Mouse (Mus musculus) mammary gland, adult 2 months (tissue): Measurements from ENCODE around the gene Il17re. TPM values are rescaled to one million over a fixed set of nuclear protein-coding genes. Genes with fewer than 3 reads are reported as not detected.

Experiments used
- polyA plus RNA-seq: library from polyadenylated mRNA; depleted of rRNA; stranded (reverse); fragments of >200 nt; gene quantifications from 2 replicates; pipeline ENCODE4 v1.2.3, GENCODE M21; 2012; ENCODE audit warnings: low replicate concordance; rRNA removed

Il17re gene
- 25.9 and 44.8 TPM in 2 replicates for polyA plus RNA-seq

DNA sequence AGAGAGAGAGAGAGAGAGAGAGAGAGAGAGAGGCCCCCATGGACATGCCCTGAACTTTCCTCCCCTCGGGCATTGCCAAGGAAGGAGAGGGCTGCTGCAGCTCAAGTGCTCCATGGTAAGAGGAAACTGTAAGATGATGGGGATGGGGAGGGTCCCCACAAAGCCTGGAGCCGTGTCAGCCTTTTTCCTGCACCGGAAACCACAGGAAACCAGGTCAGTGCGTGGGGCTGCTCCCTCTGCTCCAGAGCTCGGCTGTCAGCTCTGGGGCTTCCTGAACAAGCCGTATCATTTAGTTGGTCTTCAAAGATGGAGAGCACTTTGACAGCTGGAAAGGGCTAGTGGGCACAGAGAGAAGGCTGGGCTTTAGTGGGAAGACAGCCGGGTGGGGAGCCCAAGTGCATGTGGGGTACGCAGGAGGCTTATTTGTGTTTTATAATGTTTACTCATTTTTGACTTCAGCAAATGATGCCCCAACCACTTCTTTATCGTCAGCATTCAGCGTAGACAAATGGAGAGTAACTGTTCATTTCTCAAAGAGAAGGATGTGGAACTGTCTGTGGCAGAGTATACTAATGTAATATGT is at the start of gene Il17re:
Gene Il17re (plus strand): TSS at position 533 of the 583 bp plus-strand sequence.

GRCm38 (mm10) chr6:113419199-113419587 is 39.1 kb upstream of the Il17re start, which contains the start of gene Rpusd3:
Rpusd3 (minus strand) TSS chr6:113419340.

DNA sequence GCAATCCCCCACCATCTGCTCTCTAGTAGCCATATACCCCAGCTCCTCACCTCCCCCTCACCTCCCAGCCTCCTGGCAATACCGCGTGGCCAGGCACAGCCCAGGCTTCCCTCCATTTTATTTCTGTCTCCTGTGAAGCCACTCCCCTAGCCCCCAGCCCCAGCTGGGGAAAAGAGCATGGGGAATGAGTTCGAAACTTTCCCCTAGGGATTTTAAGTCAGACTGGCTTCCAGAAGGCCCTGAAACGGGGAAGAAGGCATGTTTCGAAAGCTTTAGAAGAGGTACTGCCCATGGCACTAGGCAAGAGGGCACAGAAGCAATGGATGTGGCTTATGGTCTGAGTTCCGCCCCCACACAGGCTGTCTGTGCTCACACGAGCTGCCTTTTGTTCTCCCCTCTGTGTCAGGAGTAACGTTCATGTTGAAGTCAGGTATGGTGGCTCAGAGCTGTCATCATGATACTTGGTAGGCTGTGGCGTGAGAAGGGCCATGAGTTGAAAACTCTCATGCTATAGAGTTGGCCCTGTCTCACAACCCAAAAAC is 22.5 kb upstream of the Il17re start, which contains the start of gene Cidec:
Gene Cidec (minus strand): TSS at position 97 of the 542 bp plus-strand sequence.

DNA sequence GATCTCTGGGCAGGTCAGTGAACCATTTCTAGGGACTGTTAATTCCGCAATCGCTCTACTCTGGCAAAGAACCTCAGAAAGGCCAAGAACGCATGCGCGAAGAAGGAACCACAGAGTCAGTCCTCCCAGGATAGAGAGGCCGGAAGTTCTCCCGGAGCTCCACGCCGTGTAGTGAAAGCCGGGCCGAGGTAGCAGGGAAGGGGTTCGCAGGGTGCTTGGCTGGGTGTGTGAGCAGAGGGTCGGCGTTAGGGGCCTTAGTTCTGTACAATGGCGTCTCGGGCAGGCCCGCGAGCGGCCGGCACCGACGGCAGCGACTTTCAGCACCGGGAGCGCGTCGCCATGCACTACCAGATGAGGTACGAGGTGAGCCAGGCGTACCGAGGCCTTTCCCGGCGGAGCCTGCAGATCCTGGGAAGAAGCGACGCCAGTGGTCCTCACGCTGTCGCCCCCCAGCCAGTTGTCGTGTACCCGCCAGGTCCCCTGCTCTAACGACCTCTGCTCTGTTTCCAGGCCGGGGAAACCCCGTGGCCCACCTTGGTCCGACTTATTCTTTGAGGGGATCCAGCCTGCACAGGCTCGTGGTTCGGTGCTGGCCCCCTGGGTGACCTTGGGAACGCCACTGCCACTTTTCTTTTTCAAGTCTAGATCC is 15.7 kb upstream of the Il17re start, which contains the start of gene Jagn1:
Gene Jagn1 (plus strand): TSS at position 128 of the 649 bp plus-strand sequence.

DNA sequence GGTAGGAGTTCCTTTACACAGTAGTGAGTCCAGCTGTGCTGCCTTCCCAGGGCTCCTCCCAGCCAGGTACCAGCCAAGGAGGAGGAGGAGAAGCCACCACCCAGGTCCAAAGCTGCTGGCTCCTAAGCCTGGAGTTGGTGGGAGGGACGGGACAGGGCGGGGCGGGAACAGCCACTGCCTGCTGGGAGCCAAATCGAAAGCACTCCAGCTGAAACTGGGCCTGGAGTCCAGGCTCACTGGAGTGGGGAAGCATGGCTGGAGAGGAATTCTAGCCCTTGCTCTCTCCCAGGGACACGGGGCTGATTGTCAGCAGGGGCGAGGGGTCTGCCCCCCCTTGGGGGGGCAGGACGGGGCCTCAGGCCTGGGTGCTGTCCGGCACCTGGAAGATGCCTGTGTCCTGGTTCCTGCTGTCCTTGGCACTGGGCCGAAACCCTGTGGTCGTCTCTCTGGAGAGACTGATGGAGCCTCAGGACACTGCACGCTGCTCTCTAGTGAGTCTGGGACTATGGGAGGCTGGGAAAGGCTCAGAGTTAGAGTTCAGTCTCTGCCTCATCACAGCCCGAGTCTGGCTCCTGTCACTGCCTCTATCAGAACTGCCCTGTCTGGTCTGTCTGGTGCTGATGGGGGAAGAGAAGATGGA is 13.1 kb downstream of the Il17re start, which contains the start of gene Il17rc:
Gene Il17rc (plus strand): TSS at position 131 of the 640 bp plus-strand sequence.

GRCm38 (mm10) chr6:113483100-113483615 is 24.9 kb downstream of the Il17re start, which contains the start of gene Creld1:
Creld1 (plus strand) TSS chr6:113483297.

GRCm38 (mm10) chr6:113501388-113502084 is 43.3 kb downstream of the Il17re start, which contains the start of gene Prrt3:
Prrt3 (minus strand) TSS chr6:113501931.

Other genes with a start within 250 kb of the Il17re start
- 42.5 and 61.5 TPM in 2 replicates for gene Mtmr14, start 220.6 kb upstream of the Il17re start, polyA plus RNA-seq
- gene Cpne9, start 176.2 kb upstream of the Il17re start, polyA plus RNA-seq: 0.19 and 0.29 TPM in 2 replicates
- 21.5 and 25.7 TPM in 2 replicates for gene Brpf1, start 151.3 kb upstream of the Il17re start, polyA plus RNA-seq
- 20.4 and 23.9 TPM in 2 replicates for gene Ogg1, start 131.5 kb upstream of the Il17re start, polyA plus RNA-seq
- gene Camk1, start 114.5 kb upstream of the Il17re start, polyA plus RNA-seq: 50.4 and 63.0 TPM in 2 replicates
- 18.9 and 22.2 TPM in 2 replicates for gene Tada3, start 80.6 kb upstream of the Il17re start, polyA plus RNA-seq
- 65.2 and 96.3 TPM in 2 replicates for gene Arpc4, start 80.4 kb upstream of the Il17re start, polyA plus RNA-seq
- gene Ttll3, start 69.2 kb upstream of the Il17re start, polyA plus RNA-seq: 11.4 and 13.8 TPM in 2 replicates
- gene Rpusd3, start 39.1 kb upstream of the Il17re start, polyA plus RNA-seq: 86.7 and 143 TPM in 2 replicates
- gene Cidec, start 22.7 kb upstream of the Il17re start, polyA plus RNA-seq: 1,508 and 1,611 TPM in 2 replicates
- 48.4 and 107 TPM in 2 replicates for gene Jagn1, start 15.9 kb upstream of the Il17re start, polyA plus RNA-seq
- 59.1 and 98.0 TPM in 2 replicates for gene Il17rc, start 12.9 kb downstream of the Il17re start, polyA plus RNA-seq
- 32.7 and 35.8 TPM in 2 replicates for gene Creld1, start 24.8 kb downstream of the Il17re start, polyA plus RNA-seq
- 0.03 and 0.12 TPM in 2 replicates for gene Prrt3, start 43.4 kb downstream of the Il17re start, polyA plus RNA-seq
- gene Emc3, start 73.2 kb downstream of the Il17re start, polyA plus RNA-seq: 40.1 and 68.3 TPM in 2 replicates
- gene Fancd2, start 73.2 kb downstream of the Il17re start, polyA plus RNA-seq: 0.67 and 1.8 TPM in 2 replicates
- not detected in 2 replicates for gene Fancd2os, start 142.2 kb downstream of the Il17re start, polyA plus RNA-seq
- 130 and 284 TPM in 2 replicates for gene Brk1, start 146.3 kb downstream of the Il17re start, polyA plus RNA-seq
- 19.2 and 29.8 TPM in 2 replicates for gene Vhl, start 165.5 kb downstream of the Il17re start, polyA plus RNA-seq
- gene Irak2, start 180.0 kb downstream of the Il17re start, polyA plus RNA-seq: 40.7 and 50.7 TPM in 2 replicates
- 27.4 and 28.4 TPM in 2 replicates for gene Tatdn2, start 238.6 kb downstream of the Il17re start, polyA plus RNA-seq